In the genomic region with DNA sequence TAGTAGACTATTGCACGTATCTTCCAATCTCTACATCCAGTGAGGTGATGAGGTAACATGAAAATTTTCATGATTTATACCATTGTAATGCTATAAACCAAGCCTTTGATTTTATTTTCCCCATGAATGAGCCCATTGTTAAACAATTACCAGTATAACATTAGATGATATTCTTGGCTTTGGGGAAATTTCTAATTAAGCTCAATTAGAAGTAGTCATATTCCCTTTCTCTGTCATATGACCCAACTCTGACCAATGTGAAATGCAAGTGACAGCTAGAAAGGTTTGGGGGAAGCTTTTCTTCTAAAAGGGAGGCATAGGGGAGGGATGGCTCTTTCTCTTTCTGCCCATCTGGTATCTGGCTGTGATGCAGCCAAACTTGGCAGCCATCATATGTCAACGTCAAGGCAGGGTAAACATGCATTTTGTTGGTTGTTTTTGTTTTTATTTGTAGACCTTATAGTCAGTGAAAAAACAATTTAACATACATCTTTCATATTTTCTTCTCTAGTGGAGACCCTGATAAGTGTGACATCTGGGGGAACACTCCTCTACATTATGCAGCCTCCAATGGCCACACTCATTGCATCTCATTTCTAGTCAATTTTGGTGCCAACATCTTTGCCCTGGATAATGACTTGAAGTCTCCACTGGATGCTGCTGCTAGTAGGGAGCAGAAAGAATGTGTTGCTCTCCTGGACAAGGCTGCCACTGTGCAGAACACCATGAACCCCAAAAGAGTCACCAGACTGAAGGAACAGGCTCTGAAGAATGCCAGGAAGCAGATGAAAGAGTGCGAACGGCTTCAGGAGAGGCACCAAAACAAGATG, we compare ENCODE assay signal across 28 mouse cellular contexts. TPM values are rescaled to one million over a fixed set of nuclear protein-coding genes. Genes with fewer than 3 reads are reported as not detected.
"Had no signal": no experiment of that assay in that cellular context is flagged by ENCODE, and none has a peak within 500 bp of the region (broad histone marks: within the 10 kb centered on the region; RNA-seq: fewer than 3 reads in every experiment).

No protein-coding gene starts in this region.

- H3K4me1 ChIP-seq: liver, embryonic 13.5 days; stomach, embryonic 15.5 days had no signal

- H3K4me3 ChIP-seq: left cerebral cortex, adult 2 months; liver, embryonic 13.5 days; stomach, embryonic 15.5 days had no signal

- H3K27ac ChIP-seq: left cerebral cortex, adult 2 months; liver, embryonic 13.5 days; stomach, embryonic 15.5 days had no signal

- H3K9me3 ChIP-seq: liver, embryonic 13.5 days; stomach, embryonic 15.5 days had no signal

- H3K36me3 ChIP-seq: liver, embryonic 13.5 days; stomach, embryonic 15.5 days had no signal

- H3K9ac ChIP-seq: liver, embryonic 13.5 days; stomach, embryonic 15.5 days had no signal

- H3K27me3 ChIP-seq: liver, embryonic 13.5 days; stomach, embryonic 15.5 days had no signal

- H3K4me2 ChIP-seq: liver, embryonic 13.5 days; midbrain, embryonic 11.5 days; stomach, embryonic 15.5 days had no signal

- DNase-seq: kidney, postnatal 14 days; kidney, postnatal 4 days; layer of hippocampus, adult 9-11 months; layer of hippocampus, postnatal 36 days; liver, embryonic 13.5 days; lung, adult 2 months; lung, postnatal 14 days; lung, postnatal 4 days; midbrain, embryonic 14.5 days; right cerebral cortex, postnatal 25 days; spleen, adult 18-20 months; thymus, postnatal 25 days had no signal

RNA-seq across cellular contexts. Expression of a gene that starts 8.0 kb away (rescaled TPM):
- total RNA-seq: megakaryocyte progenitor cell, adult 5-6 weeks; megakaryocyte-erythroid progenitor cell, adult 5-6 weeks; midbrain, postnatal 0 days had no signal
- polyA plus RNA-seq: limb, embryonic 11.5 days; lung, adult 2 months; lung, embryonic 16.5 days; midbrain, embryonic 11.5 days; midbrain, embryonic 14.5 days; midbrain, postnatal 0 days; neural tube, embryonic 11.5 days; neural tube, embryonic 14.5 days had no signal

RNA-seq across cellular contexts. Expression of a gene that starts 20.3 kb away (rescaled TPM):
- total RNA-seq: megakaryocyte progenitor cell, adult 5-6 weeks; megakaryocyte-erythroid progenitor cell, adult 5-6 weeks had no signal

RNA-seq across cellular contexts. Expression of a gene that starts 22.1 kb away (rescaled TPM):
- total RNA-seq: layer of hippocampus, adult 18-20 months; layer of hippocampus, postnatal 36 days; left cerebral cortex, adult 2 months; left cerebral cortex, postnatal 36 days; megakaryocyte progenitor cell, adult 5-6 weeks; megakaryocyte-erythroid progenitor cell, adult 5-6 weeks; midbrain, postnatal 0 days had no signal
- polyA plus RNA-seq: kidney, embryonic 16.5 days; limb, embryonic 11.5 days; lung, embryonic 16.5 days; midbrain, embryonic 11.5 days; midbrain, embryonic 14.5 days; midbrain, postnatal 0 days; neural tube, embryonic 11.5 days; neural tube, embryonic 14.5 days; stomach, embryonic 15.5 days; thymus, postnatal 0 days had no signal

RNA-seq across cellular contexts. Expression of a gene that starts 36.5 kb away (rescaled TPM):
- total RNA-seq: layer of hippocampus, postnatal 36 days; liver, adult 2 months; megakaryocyte progenitor cell, adult 5-6 weeks; megakaryocyte-erythroid progenitor cell, adult 5-6 weeks; midbrain, postnatal 0 days had no signal
- polyA plus RNA-seq: kidney, embryonic 16.5 days; limb, embryonic 11.5 days; liver, adult 2 months; liver, embryonic 13.5 days; liver, embryonic 16.5 days; lung, embryonic 16.5 days; midbrain, embryonic 11.5 days; midbrain, embryonic 14.5 days; midbrain, postnatal 0 days; neural tube, embryonic 11.5 days; neural tube, embryonic 14.5 days; stomach, embryonic 15.5 days had no signal
